Mouse (Mus musculus): ENCODE data around the gene Snrnp25.

GRCm38 (mm10) chr11:32159176-32159575 lies 46.0 kb upstream of the Snrnp25 start:
- TF ChIP-seq CTCF (conservative IDR thresholded peaks at IDR 0.05 in 1 of 2, IDR thresholded peaks at IDR 0.05 in 1 of 2; ENCODE audit: low read depth in 2 of 2, low read length in 2 of 2) (no peak), ZMIZ1 (IDR thresholded peaks at IDR 0.05; ENCODE audit: low read depth, low read length) (no peak), HCFC1 (IDR thresholded peaks at IDR 0.05; ENCODE audit: low read depth, low read length) (no peak), EP300 (IDR thresholded peaks at IDR 0.05; ENCODE audit: low read length) (no peak), POLR2A (IDR thresholded peaks at IDR 0.05; ENCODE audit: low read depth, low read length) (no peak), MAZ (IDR thresholded peaks at IDR 0.05; ENCODE audit: low read depth, low read length) (no peak)
